Mouse (Mus musculus) 416B (cell line): ENCODE measurements at regions not wholly inside any gene's neighbourhood (a gene's known extent, or its start where the extent isn't known, plus 50 kb on each side); places are given as distances from the start of the nearest gene placed in this dataset.

Source experiments
- DNase-seq: peaks from one replicate; pipeline ENCODE4 v3.0.0; 2011; ENCODE audit warnings: low read depth

GRCm38 (mm10) chr3:29890764-29891163 lies 657.0 kb downstream of the Mecom start:
- DNase-seq = peak; percentile 51

- peak; percentile 3 for DNase-seq
Observed at GRCm38 (mm10) chr3:29890286-29890685, 657.5 kb downstream of the Mecom start.

- DNase-seq = peak; percentile 54
Observed at GRCm38 (mm10) chr3:29889638-29890037, 658.2 kb downstream of the Mecom start.

- no peak for DNase-seq
Observed at GRCm38 (mm10) chr3:29879966-29880365, 667.8 kb downstream of the Mecom start.

GRCm38 (mm10) chr3:29875768-29876167 lies 672.0 kb downstream of the Mecom start:
- no peak for DNase-seq

- DNase-seq = no peak
Observed at GRCm38 (mm10) chr3:29862437-29862836, 685.4 kb downstream of the Mecom start.

- no peak for DNase-seq
Observed at GRCm38 (mm10) chr3:29852465-29852864, 695.3 kb downstream of the Mecom start.

- DNase-seq = no peak
Observed at GRCm38 (mm10) chr3:29835432-29835831, 712.4 kb downstream of the Mecom start.

- no peak for DNase-seq
Observed at GRCm38 (mm10) chr3:29834884-29835283, 712.9 kb downstream of the Mecom start.

- no peak for DNase-seq
Observed at GRCm38 (mm10) chr3:29831346-29831745, 716.5 kb downstream of the Mecom start.

GRCm38 (mm10) chr3:29822622-29823370 lies 725.0 kb downstream of the Mecom start:
- DNase-seq = no peak

- DNase-seq = no peak
Observed at GRCm38 (mm10) chr3:29816964-29817363, 730.8 kb downstream of the Mecom start.

- DNase-seq = no peak
Observed at GRCm38 (mm10) chr3:29813276-29813675, 731.5 kb downstream of the Egfem1 start.

GRCm38 (mm10) chr3:29812480-29813240 lies 730.8 kb downstream of the Egfem1 start:
- peak; percentile 59 for DNase-seq

- peak; percentile 55 for DNase-seq
Observed at GRCm38 (mm10) chr3:29806046-29806445, 724.2 kb downstream of the Egfem1 start.

GRCm38 (mm10) chr3:29803456-29803855 lies 721.6 kb downstream of the Egfem1 start:
- no peak for DNase-seq

- no peak for DNase-seq
Observed at GRCm38 (mm10) chr3:29801081-29801480, 719.3 kb downstream of the Egfem1 start.

GRCm38 (mm10) chr3:29774365-29774764 lies 692.5 kb downstream of the Egfem1 start:
- peak; percentile 61 for DNase-seq

GRCm38 (mm10) chr3:29771194-29771593 lies 689.4 kb downstream of the Egfem1 start:
- no peak for DNase-seq

GRCm38 (mm10) chr3:29768592-29768991 lies 686.8 kb downstream of the Egfem1 start:
- peak; percentile 71 for DNase-seq

- peak; percentile 90 for DNase-seq
Observed at GRCm38 (mm10) chr3:29764021-29764420, 682.2 kb downstream of the Egfem1 start.

GRCm38 (mm10) chr3:29757821-29758494 lies 676.1 kb downstream of the Egfem1 start:
- no peak for DNase-seq
